Mouse (Mus musculus): ENCODE results near the gene Pgrmc2.

GRCm38 (mm10) chr3:41080724-41081123 is 2.1 kb downstream of the Pgrmc2 start:
- no peak for TF ChIP-seq CTCF (IDR thresholded peaks at IDR 0.05; ENCODE audit: extremely low read depth, insufficient read length, insufficient replicate concordance, low read depth, low read length)
- no peak for TF ChIP-seq POLR2A (IDR thresholded peaks at IDR 0.05; ENCODE audit: low read depth, low read length)
